Mouse (Mus musculus): ENCODE results near the gene Clec18a. TPM values are rescaled to one million over a fixed set of nuclear protein-coding genes. Genes with fewer than 3 reads are reported as not detected.

The Clec18a gene
- total RNA-seq, 2 experiments from 2014 or later, result 0.23 to 15.9 TPM

Small RNA genes within 50 kb of the gene (microRNA-seq; reads per million reads assigned to microRNA genes)
- gene Gm24103 (not detected), gene Mir3473d (1.3 reads per million)

Other genes starting within 250 kb of the Clec18a start
- 10 to 100 TPM; 59.7 to 64.1 TPM for gene Cog4, start 245.8 kb downstream of the Clec18a start, total RNA-seq (2021)
- 100 to 1,000 TPM in 1 of 2 experiments, 10 to 100 TPM in 1; 93.3 to 108 TPM for gene Sf3b3, start 245.6 kb downstream of the Clec18a start, total RNA-seq (2021)
- gene Fuk, start 189.9 kb downstream of the Clec18a start, total RNA-seq (2021), result 10 to 100 TPM in 1 of 2 experiments, 1 to 10 TPM in 1; 8.9 to 10.9 TPM
- gene St3gal2, start 172.5 kb downstream of the Clec18a start, total RNA-seq (2021), result 10 to 100 TPM; 26.8 to 30.5 TPM
- 10 to 100 TPM; 55.4 to 62.8 TPM for gene Ddx19a, start 94.6 kb downstream of the Clec18a start, total RNA-seq (2021)
- gene Ddx19b, start 60.7 kb downstream of the Clec18a start, total RNA-seq (2021), result 10 to 100 TPM; 16.6 to 17.6 TPM
- gene Aars, start 59.3 kb downstream of the Clec18a start, total RNA-seq (2021), result 100 to 1,000 TPM in 1 of 2 experiments, 10 to 100 TPM in 1; 87.5 to 104 TPM
- gene Exosc6, start 36.1 kb downstream of the Clec18a start, total RNA-seq (2021), result not detected
- 10 to 100 TPM; 40.0 to 40.7 TPM for gene Pdpr, start 2.2 kb upstream of the Clec18a start, total RNA-seq (2021)
- 100 to 1,000 TPM; 127 to 138 TPM for gene Glg1, start 166.8 kb upstream of the Clec18a start, total RNA-seq (2021)
- gene Rfwd3, start 207.8 kb upstream of the Clec18a start, total RNA-seq (2021), result 10 to 100 TPM; 78.9 to 79.4 TPM
- 10 to 100 TPM; 12.8 to 13.4 TPM for gene Mlkl, start 245.8 kb upstream of the Clec18a start, total RNA-seq (2021)

Data from adrenal gland, postnatal 4 days (tissue).